Mouse (Mus musculus) layer of hippocampus, adult 2 months (tissue): ENCODE data around the gene Zpr1. TPM values are rescaled to one million over a fixed set of nuclear protein-coding genes. Genes with fewer than 3 reads are reported as not detected.

Experiments
- DNase-seq, 2 experiments: peaks; one replicate each; pipeline ENCODE4 v3.0.0; 2022; ENCODE audit warnings: low spot score in 2 of 2
- H3K27ac ChIP-seq: fragments of 200-600 bp; 2 replicates; pipeline ENCODE4 v1.8.1; 2022
- H3K4me3 ChIP-seq: fragments of 200-600 bp; 2 replicates; pipeline ENCODE4 v1.8.1; 2022; ENCODE audit warnings: mild to moderate bottlenecking
- CTCF ChIP-seq: fragments of 200-600 bp; conservative IDR thresholded peaks from 2 replicates; pipeline ENCODE4 v1.8.1; 2022; ENCODE audit warnings: antibody characterized with exemption, mild to moderate bottlenecking, moderate library complexity
- total RNA-seq, 2 experiments: library from RNA; stranded (reverse); gene quantifications; 2 replicates each; pipeline ENCODE4 v1.2.3; 2021

Gene Zpr1
- total RNA-seq, 2 experiments from 2014 or later: 34.4 to 41.1 TPM

DNA sequence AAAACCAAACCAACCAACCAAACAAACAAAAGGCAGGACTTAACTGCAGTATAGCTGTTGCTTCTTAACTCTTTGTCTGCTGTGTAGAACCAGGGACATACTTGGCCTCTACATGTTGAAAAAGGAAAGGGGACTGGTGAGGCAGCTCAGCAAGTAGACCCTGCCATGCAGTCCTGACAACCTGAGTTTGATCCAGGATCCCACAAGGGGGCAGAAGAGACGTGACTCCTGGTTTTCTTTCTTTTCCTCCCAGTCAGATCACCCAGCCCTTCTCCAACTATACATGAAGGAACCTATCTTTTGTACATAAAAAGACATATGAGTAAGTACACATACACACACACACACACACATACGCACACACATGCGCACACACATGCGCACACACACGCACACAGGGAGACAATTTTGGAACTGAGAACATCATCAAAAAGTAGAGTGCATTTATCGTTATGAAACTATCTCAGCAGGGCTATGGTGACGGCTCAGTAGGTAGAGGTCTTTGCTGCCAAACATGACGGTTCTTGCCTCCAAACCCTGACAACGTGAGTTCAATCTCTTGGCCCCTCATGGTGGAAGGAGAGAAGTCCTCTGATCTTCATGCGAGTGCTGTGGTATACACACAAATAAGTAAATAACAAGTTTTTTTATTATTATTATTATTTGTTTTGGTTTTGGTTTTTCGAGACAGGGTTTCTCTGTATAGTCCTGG lies 54.0 kb downstream of the Zpr1 start:
- peak; percentile 42 for TF ChIP-seq CTCF
- no peak overlapping the region for H3K4me3 ChIP-seq
- no peak overlapping the region for H3K27ac ChIP-seq
- no peak for DNase-seq

DNA sequence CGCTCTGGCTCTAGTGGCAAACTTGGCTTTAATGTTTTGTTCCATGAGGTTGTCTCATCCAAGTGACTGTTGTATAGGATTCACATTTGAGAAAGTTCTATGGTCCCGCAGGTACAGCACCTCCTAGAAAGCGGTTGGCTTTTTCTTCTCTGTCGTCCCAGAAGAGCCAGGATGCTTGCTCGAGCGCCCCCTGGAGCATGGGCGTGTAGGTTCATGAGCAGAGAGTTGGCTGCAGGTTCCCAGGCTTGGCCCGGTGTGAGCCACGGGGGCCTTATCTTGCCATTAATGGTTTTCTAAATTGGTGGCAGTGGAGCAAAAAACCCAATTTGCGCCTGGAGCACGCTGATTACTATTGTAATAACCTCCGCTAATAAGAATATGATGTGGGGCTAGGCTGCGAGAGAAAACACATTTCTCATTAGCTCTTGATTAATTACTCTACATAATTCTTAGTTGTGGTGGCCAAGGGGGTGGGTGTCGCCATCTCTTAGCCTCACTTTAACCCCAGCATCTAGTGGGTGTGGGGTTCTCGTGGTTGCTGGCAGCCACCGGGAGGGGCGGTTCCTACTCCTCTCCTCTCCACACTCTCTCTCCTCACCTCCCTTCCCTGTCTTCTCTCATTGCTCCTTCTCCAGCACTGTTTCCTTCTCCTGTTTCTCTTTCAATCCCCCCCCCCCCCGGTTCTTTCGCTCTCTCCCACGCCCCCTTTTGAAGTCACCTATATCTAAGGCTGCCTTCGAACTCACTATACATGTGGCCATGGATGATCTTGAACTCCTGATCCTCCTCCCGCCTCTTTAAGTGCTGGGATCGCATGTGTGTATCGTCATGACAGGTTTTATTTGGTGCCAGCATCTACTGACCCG lies 55.1 kb downstream of the Zpr1 start:
- Histone ChIP-seq H3K4me3 (no peak overlapping the region; the same call in 1 of the 2 replicates), H3K27ac (peak overlapping the region; percentile 89)
- no peak for DNase-seq
- TF ChIP-seq CTCF: peak; percentile 77

DNA sequence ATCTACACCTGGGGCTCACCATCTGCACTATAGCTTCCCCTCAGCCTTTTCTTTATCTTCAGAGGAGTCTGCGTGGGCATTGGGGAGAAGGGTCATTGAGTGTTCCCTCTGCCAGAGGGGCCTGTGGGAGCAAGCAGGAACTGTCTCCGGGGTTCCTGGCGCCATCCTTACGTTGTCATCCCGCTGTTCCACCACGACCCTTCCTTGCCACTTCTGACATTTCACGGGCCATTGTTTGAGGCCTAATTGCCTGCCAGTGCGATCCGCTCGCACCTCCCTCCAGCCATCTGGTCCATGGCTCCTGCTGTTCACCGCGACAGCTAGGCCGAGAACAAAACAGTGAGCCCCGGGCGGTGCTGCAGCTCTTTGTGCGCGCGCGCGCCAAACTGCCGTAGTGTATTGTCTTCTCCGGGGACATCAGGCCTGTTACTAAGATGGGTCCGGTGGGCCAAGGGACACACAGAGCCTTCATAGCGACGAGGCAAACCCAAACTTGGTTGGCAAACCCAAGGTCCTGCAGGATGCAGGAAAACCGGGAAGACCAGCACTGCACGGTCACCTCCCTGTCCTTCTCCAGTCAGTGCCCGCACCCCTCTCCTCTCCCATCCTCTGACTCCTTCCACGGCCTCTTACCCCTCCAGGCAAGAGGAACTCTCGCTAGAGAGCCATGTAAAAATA lies 55.8 kb downstream of the Zpr1 start:
- peak overlapping the region; percentile 50 for H3K4me3 ChIP-seq
- TF ChIP-seq CTCF: no peak
- peak; percentile 57 to 58 for DNase-seq
- peak overlapping the region; percentile 89 for H3K27ac ChIP-seq

DNA sequence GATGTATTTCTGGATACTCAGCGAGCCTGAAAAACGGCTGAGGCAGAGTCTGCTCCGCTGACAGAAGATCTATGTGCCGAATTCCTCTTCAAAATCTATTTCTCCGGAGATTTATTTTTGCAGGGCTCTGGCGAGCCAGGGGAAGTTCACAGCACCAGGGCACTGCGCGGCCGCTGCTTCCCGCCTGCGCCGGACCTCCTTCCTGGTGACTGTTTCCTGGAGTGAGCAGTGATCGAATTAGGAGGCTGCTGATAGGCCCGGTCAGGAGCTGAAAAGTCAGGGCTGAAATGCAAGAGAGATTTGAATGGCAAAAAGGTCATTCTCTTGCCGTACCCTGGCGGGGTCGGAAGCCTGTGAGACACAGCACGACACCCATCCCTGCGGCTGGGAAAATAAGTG lies 56.4 kb downstream of the Zpr1 start:
- H3K4me3 ChIP-seq: peak overlapping the region; percentile 50
- H3K27ac ChIP-seq: peak overlapping the region; percentile 89
- no peak for TF ChIP-seq CTCF
- no peak for DNase-seq

DNA sequence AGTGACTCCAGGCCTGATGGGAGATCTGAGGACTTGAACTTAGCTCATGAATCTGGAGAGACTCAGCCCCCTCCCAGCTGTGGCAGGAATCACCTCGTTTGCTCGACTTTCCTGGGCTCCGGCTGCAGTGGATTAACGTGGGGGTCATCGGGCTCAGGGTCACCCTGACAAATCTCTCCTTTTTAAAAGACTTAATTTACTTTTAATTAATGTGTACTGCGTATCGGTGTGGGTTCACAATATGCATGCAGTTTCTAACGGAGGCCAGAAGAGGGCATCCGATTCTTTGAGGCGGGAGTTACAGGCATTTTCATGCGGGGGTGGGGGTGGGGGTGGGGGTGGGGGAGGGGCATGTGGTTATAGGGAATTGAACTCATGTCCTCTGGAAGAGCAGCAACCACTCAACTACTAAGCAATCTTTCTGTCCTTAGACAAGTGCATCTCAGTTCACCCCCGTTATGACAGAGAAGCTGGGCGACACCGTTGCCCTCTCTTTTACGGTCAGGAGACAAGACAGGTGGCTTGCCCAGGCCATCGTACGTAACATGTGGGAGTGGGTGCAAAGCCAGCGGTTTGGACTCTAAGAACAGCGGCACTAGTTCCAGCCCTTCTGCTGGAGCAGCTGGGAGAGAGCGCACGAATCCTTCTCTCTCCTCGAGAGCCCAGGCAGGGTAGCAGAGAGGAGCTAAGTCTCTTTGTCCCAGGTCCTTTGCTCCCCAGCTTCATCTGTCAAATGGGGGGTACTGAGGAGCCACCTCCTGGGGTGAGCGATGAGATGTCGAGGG lies 57.1 kb downstream of the Zpr1 start:
- DNase-seq: no peak

DNA sequence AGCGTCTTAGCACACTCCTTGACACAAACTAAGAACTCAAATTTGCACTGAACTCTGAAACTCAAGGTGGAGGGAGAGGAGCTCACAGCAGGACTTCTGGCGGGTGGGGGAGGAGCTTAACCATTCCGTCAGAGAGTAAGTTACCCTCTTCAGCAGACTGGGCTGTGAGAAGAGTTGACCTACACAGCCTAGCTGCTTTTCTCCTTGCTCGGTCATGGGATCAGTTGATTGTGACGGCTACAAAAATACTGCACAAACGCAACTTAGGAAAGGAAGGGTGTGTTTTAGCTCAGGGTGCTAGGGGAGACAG lies 57.7 kb downstream of the Zpr1 start:
- H3K4me3 ChIP-seq: no peak overlapping the region
- no peak for TF ChIP-seq CTCF
- no peak overlapping the region for H3K27ac ChIP-seq
- no peak for DNase-seq

More for the DNA sequence above, 57.1 kb downstream of the Zpr1 start:
- Histone ChIP-seq H3K4me3 (no peak overlapping the region), H3K27ac (peak overlapping the region; percentile 89; the same call in 1 of the 2 replicates)
- TF ChIP-seq CTCF: peak; percentile 48

DNA sequence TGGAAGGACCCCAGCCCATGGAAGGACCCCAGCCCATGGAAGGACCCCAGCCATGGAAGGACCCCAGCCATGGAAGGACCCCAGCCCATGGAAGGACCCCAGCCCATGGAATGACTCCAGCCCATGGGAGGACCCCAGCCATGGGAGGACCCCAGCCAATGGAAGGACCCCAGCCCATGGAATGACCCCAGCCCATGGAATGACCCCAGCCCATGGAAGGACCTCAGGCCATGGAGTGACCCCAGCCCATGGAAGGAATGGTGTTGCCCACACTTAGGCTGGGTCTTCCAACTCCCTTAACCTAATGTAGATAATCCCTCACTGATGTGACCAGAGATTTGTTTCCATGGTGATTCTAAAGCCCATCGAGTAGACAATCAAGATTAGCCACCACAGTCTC lies 58.4 kb downstream of the Zpr1 start:
- Histone ChIP-seq H3K4me3 (no peak overlapping the region), H3K27ac (no peak overlapping the region)
- no peak for TF ChIP-seq CTCF
- DNase-seq: no peak

Other genes with a start within 250 kb of the Zpr1 start
- gene Apoa1, start 44.5 kb upstream of the Zpr1 start, total RNA-seq: not detected
- 1 to 10 TPM in 1 of 2 experiments, not detected in 1; 1.0 TPM for gene Apoc3, start 37.4 kb upstream of the Zpr1 start, total RNA-seq
- gene Apoa4, start 32.4 kb upstream of the Zpr1 start, total RNA-seq: not detected
- gene Apoa5, start 4.4 kb upstream of the Zpr1 start, total RNA-seq: not detected
- gene Bud13, start 9.9 kb downstream of the Zpr1 start, total RNA-seq: 10 to 100 TPM; 13.5 to 14.4 TPM
- not detected for gene 4931429L15Rik, start 46.9 kb downstream of the Zpr1 start, total RNA-seq